Mouse (Mus musculus) activated CD4-positive, CD25-positive, alpha-beta regulatory T cell, adult 4 months (primary cell): ENCODE measurements around the gene Odf3b. TPM values are rescaled to one million over a fixed set of nuclear protein-coding genes. Genes with fewer than 3 reads are reported as not detected.
A peak's percentile ranks its signal among the peaks of the same experiment; 100 is the strongest.

Experiments
- ATAC-seq: one replicate; pipeline ENCODE4 v1.8.0; 2017
- polyA plus RNA-seq, 2 experiments: library from polyadenylated mRNA; unstranded; fragments of 100-300 nt; shearing (Covaris generic); gene quantifications; one replicate each; pipeline ENCODE4 v1.2.1; 2017

The Odf3b gene
- polyA plus RNA-seq = 1 to 10 TPM; 1.2 to 1.9 TPM

DNA sequence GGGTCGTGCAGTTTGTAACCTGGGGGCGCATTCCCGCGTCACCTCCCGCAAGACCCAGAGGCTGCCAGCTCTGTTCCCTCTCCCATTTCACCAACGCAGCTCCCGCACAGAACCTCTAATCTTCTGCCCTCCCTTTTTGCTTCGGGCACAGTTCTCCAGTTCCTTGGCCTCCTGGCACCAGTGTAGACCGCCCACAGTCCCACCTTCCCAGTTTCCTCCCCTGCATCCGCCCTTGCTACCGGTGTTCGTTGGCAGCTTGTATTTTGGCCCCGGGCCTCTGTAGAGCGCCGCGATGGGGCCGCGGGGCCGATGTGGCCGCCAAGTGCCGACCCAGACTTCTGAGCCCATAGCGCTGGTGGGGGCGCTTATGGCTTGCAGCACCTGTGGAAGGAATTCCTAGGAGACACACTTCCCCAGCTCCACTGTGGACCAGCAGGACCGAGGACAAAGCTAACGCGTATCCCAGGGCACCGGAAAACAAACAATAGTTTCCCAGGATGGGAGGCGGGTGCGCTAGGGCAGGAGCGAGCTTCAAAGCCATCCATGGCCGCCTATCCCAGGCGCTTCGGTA is at the start of gene Odf3b:
TSS of gene Odf3b (minus strand) at position 452 of the 571 bp plus-strand sequence.
- peak; percentile 36 for ATAC-seq

DNA sequence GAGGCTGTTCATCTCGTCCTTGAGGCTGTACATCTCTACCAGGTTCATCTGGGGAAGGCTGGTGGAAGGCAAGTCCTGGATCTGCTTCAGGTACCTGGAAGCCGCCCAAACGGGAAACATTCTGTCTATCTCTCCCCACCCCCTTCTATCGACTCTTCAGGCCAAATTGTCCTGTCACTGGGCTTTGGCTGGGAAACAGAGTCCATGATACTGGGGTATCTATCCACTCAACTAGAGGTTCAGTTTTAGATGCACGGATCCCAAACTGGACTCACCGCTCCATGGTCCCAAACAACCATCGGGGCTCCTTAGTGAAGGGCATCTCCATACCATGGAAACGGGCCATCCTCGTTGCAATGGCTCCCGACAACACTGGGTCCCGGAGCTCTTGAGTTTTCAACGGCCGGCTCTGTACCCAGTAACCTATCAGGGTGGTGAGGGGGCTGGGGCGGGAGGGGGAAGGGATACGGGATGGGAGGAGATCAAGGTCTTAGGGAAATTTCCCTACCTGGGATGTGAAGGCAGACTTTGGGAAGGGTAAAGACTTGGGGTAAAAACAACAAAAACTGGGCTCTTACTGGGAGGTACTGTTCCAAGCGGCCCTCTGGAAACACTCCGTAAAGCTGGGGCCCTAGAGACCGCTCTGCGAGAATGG is 49.2 kb upstream of the Odf3b start:
- no peak for ATAC-seq

DNA sequence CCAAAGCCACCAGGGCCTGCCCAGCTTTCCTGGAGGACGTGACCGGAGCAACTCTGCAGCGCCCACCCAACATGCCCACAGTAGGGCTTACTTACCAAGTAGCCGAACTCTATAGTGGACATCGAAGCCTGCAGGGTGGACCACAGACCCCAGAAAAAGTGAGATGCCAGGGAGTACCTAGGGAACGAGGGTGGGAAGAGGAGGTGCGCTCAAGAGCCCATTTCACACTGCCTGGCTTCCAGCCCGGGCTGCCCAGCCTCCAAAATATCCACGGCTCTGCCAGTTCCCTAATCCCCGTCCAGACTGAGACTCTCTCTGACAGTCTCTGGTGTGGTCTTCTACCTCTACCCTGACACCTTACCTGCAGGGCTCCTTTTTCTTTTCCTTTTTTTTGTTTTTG is 47.6 kb upstream of the Odf3b start:
- ATAC-seq = no peak

DNA sequence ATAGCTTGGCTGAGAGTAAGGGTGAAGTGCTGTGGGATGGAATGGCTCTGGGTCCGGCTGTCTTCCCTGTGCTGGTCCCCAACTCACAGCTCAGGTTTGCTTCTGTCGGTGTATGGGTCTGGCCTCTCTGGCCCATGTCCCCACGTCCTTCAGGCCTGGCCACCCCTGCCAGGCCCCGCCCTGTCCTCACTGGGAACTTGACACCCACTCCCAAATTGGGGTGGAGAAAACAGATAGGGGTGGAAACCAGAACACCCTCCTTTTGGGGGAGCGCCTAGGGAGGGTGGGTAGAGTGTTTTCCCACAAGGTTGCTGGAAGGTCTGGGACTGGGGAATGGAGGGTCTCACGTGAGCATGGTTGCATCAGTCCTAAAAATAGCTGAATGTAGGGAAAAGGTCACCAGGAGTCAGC is 46.6 kb upstream of the Odf3b start, which contains the start of gene Cpt1b:
TSS of gene Cpt1b (minus strand) at position 153 of the 411 bp plus-strand sequence.
- no peak for ATAC-seq

DNA sequence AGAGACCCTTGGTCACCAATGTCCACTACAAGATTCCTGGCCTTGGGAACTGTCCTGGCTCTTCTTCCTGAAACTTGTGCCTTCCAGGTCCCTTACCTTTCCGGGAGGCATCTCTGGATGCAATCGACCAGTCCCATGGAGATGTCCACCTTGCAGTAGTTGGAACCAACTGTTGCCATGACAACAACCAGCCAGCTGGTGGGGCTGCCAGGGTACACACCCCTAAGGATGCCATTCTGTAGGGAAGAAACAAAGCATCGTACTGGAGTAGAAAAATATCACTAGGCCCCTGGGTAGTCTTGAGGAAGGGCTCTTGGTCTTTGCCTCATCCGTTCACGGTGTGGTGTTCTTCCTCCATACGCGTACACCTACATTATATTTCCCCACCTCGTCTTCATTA is 45.5 kb upstream of the Odf3b start:
- ATAC-seq = no peak

DNA sequence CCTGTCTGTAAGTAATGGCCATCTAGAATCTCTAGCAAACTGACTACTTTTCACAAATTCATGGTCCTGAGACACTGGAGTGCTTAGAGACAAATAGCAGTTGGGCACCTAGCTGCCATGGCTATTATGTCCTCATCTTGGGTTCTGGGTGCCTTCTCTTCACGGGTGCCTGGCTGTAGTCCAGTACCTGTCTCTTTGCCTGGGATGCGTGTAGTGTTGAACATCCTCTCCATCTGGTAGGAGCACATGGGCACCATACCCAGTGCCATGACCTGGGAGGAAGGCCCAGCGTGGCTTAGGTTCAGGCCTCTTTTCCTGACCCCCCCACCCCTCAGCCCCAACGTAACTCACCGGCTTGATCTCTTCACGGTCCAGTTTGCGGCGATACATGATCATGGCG is 42.9 kb upstream of the Odf3b start:
- no peak for ATAC-seq

DNA sequence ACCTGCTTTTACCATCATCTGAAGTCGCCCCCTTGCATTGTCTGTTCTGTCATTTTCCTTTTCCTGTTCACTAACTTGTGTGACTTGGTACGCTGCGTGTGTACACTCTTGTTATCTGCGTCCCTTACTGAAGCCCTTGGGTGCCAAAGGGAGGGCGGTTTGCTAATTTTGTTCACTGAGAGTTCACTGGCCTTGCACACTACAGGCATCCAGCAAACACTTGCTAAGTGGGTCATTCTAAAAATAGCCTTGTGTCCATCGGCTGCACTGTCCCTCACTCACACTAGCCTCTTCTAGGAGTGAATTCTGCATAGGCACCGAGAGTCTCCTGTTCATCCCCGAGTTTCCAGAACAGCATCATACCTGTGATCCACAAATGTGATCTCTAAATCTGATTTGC is 36.2 kb upstream of the Odf3b start:
- ATAC-seq = no peak

DNA sequence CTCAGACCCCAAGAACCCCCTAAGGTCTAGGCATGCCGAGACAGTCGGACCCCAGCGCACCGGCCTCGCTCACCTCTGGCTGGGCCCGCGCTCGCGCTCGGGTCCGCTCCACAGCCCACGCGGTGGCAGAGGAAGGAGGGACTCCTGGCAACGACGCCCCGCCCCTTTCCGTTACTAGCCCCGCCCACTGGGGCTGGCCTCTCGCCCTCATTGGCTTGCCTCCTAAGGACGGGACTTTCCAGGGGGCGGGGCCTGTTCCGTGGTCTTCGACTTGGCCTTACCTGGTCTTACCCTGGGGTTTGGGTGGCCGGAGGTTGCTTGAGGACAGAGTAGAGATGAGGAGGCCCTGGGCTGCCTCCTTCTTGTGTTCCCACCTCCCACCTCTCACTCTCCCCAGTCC is 31.0 kb upstream of the Odf3b start, which contains the start of gene Syce3:
TSS of gene Syce3 (minus strand) at position 386 of the 400 bp plus-strand sequence.
- ATAC-seq = no peak

DNA sequence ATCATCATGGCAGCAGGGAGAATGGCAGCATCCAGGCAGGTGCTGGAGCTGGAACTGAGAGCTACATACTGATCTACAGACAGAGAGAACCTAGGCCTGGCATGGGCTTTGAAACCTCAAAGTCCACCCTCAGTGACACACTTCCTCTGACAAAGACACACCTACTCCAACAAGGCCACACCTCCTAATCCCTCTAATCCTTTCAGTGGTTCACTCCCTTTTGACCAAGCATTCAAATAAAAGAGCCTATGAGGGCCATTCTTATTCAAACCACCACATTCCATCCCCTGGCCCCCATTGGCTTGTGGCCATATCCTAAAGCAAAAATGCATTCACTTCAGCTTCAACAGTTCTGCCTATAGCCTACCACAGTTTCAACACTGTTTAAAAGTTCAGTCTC is 27.6 kb upstream of the Odf3b start:
- no peak for ATAC-seq

DNA sequence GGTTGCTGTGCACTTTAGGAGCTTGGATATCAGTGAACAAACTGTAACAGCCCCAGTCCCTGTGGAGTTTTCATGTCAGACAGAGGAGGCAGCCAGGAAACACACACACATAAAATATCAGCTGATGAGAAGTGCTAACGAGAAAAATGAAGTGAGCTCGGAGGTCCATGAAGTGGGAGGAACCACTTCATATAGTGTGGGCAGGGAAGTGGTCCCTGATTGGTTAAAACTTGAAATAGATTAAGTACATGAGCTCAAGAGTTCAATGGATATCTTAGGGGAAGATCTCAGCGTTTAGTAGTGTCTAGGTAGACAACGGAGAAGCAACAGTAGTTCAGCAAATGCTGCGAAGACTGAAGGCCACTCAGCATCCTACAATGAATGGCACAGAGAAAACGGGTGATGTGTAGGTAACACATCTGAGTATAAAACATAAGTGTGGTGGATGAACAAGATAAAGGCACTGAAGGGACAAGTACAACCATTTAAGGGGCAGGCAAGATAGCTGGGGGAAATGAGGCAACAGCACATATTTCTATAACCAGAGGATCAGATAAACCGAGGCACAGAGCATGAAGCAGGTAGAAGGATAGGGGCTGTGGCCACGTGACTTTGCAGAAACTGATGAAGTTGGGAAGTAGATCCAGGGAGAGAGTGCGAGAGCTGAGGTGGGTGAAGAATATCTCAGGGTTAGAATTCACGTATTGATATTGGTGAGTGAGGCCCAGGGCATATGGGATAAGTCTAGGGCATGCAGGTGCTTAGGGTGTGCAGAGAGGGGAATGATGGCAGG is 25.9 kb upstream of the Odf3b start:
- ATAC-seq = no peak

DNA sequence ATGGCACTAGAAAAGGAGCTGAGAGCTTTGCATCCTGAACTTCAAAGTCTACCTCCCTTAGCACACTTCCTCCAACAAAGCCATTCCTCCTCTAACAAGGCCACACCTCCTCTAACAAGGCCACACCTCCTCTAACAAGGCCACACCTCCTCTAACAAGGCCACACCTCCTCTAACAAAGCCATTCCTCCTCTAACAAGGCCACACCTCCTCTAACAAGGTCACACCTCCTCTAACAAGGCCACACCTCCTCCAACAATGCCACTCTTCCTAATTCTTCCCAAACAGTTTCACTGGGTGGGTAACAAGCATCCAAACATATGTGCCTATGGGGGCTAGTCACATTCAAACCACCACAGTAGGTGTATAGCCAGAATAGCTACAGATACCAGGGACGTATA is 23.4 kb upstream of the Odf3b start:
- ATAC-seq = no peak

DNA sequence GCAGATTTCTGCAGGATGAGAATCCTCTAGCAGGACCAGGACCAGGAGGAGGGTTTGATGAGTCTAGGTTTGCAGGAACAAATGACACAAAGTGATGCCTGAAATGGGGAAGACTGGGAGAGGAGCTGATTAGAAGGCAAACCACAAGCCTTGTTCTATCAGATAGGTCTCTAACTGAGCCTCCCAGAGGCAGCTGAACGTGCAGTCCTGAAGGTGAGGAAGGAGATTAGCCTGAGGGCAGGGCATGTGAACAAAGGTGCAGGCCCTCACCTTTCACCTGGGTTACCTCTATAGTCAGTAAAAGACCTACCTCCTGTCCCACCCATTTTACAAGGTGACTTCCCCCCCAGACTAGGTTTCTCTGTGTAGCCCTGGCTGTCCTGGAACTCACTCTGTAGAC is 20.6 kb upstream of the Odf3b start:
- no peak for ATAC-seq

DNA sequence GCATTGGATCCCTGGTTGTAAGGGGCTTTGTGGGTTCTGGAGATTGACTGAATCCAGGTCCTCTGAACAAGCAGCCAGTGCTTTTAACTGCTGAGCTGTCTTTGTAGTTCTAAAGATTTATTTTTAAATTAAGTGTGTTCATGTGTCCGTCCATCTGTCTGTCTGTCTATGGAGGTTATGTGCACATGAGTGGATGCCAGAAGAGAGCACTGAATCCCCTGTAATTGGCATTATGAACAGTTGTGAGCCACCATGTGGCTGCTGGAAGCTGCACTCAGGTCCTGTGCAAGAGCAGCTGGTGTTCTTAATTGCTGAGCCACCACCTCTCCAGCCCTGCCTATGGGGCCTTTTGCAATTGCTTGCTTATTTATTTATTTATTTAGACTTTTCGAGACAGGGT is 19.1 kb upstream of the Odf3b start:
- ATAC-seq = no peak

DNA sequence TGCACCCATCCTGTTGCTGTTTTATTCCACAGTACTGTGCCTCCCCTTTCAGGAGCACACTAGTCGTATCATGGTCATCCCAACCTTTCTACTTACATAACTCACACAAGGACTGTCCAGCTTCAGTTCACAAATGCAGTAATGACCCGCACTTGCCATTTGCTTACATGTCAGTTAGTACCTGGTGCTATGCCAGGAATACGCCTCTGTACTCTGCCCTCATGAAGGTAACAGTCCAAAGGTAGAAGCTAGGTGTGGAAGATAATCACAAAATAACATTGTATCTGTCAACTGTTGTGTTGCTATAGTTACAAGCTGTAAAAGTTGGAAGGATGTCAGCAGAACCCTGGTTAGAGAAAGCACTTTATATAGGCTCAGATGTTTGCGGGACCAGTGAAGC is 17.8 kb upstream of the Odf3b start:
- no peak for ATAC-seq

DNA sequence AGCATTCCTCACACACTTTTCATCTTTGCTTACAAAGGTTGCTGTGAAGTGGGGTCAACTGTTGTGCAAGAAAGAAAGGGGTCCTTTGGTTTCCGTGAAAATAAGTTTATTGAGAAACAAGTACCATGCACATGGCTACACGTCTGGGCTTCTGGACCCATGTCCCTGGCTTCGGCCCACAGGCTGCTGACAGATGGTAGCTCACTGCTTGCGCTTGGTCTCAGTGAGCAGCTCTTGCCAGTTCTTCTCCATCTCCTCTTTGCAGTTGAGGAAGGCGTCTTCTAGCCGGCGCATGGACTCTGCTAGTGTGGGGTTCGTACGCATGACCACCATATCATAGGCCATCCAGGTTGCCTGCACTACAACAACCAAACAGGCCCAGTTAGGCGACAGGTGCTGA is 11.0 kb upstream of the Odf3b start:
- ATAC-seq = no peak

DNA sequence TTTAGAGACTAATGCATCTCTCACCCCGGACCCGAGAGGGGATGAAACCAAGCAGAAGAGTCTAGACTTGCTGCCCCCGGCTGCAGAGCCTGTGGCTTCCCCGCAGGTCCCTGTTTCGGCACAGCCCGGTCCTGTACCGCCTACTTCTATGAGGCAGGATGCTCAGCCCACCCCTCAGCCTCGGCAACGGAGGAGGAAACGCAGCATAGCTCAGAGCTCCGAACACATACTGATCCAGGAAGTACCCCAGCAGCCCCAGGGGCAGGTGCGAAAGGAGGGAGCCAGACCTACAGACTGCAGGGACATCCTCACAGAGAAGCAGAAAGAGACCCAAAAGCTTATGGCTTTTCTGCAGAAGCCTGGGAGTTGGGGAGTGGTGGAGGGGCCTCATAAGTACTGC is 8.0 kb upstream of the Odf3b start:
- peak; percentile 72 for ATAC-seq

DNA sequence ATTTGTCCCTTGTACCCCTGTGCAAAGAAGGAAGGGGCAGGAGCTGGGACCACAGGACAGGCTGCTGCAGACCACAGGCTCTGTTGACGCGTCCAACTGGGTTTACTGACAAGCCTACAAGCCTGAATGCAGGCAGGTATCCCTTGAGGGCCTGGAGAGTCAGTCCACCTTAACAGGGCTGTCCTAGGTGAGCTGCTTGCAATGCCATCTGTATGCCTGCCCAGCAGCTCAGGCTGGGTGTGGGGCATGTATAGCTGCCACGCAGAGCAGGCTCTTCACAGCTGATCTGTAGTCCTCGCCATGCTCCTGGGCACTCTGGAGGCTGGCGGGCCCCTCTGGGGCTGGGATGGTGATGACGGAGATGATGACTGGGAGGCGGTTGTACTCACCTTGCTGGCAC is 5.5 kb upstream of the Odf3b start, which contains the start of gene Klhdc7b:
TSS of gene Klhdc7b (plus strand) at position 301 of the 400 bp plus-strand sequence.
- no peak for ATAC-seq

DNA sequence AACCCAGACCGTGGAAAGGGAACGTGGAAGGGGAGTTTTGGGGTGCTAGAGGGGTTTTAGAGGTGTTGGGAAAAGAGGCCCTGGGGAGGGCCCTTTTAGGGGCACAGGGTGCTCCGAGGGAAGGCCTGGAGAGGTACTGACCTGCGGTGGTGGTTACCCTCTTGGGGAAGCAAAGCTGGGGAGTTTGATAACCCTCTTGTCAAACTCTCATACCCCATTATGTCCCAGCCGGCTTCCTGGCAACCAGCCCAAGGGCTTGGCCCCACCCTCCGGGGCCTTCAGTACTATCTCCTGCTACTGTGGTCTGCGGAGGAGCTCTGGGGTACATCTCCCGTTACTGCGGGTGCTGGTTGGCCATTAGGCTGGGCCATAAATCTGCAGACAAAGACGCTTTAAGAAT is 347 bp upstream of the Odf3b start:
- ATAC-seq = no peak

DNA sequence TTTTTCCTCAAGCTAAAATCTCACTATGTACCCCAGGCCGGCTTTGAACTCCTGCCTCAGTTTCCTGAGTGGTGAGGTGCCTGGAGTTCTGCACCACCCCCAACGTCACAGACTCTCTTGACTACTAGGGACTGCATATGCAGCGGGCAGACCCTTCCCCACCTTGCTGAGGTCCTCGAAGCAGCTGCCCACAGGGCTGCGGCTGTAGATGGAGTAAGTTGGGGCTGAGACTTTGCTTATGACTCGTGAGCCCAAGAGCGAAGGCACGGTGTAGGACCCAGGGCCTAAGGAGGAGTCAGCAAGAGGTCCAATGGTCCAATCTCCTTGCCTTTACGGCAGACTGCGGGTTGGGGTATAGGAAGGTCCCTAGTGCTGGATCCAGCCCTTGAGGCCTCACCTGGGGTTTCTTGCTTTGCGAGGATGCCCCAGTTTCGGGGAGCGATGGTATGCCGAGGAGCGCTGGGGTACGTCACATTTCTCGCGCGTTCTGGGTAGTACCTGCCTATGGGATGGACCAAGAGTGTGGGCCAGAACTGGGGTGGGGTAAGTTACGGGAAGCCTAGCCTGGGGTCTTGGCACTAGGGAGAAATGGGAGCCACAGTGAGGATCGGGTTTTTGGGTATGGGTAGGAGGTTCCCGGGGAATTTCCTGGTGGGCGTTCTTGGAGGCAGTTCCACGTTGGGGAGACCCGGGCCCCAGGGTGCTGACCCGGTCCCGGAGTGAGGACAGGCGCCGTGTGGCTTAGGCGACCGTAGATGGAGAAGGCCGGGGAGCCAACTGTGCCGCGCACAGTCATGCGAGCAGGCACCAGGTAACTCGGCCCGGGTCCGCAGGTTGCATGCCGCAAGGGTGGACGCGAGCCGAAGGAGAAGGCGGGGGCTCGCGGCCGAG is 899 bp downstream of the Odf3b start:
- no peak for ATAC-seq

DNA sequence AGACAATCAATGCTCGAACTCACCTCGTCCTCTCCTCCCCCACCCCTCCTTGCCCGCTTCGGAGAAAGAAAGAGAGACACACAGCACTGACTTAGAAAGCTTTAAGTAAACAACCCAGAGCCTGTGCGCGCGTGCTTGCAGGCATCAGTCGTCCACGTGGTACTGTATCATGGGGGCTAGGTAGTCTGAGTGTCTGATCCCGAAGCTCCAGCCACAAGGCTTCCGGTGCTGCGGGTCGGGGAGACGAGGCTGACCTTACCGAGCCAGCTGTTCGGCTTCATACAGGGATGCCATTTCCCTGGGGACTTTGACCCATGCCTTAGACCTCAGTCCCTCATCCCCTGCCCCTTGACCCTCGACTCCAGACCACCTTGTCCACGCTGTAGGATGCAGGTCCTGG is 1.7 kb downstream of the Odf3b start:
- ATAC-seq = no peak

DNA sequence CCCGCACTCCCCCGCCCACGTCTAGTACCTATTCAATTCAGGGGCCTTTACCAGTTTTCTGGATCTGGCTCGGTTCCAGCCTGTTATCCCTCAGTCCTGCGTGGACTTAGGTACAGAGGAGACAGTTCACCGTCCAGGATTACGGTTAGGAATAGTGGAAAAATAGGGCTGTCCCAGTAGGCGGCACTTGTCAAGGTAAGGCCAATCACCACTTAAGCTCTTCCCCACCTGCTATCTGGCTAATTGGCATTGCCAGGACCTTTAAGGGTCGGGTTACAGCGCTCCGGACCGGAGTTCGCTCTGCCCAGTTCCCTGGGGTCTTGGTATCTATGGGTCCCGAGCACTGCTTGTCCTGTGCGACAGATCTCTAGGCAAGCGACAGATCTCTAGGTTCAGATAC is 2.1 kb downstream of the Odf3b start, which contains the start of gene Tymp:
TSS of gene Tymp (minus strand) at position 83 of the 400 bp plus-strand sequence.
- ATAC-seq = no peak

DNA sequence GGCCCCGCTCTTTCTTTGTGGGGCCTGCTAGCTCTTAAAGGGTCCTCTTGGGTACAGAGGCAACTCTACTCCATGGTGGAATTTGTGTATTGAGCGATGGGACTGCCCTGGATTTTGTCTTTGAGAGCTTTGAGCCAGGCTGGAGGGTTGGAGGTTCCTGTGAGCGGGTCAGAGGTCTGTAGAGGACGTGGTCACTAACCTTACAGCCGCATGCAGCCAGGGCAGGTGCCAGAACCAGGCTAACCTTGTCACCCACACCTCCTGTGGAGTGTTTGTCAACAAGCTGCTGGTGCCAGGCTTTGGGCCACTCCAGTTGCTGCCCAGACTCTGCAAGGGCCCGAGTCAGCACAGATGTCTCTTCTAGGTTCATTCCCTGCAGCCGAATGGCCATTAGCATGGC is 3.0 kb downstream of the Odf3b start:
- no peak for ATAC-seq
